Mouse (Mus musculus): ENCODE data around the gene F2. TPM values are rescaled to one million over a fixed set of nuclear protein-coding genes. Genes with fewer than 3 reads are reported as not detected.

Gene F2
- polyA plus RNA-seq, 1 experiment, result 0.57 TPM

GRCm38 (mm10) chr2:91660981-91661380, 24.8 kb upstream of the F2 start:
- no peaks in the 10 kb centered on the region for H3K27me3 ChIP-seq (ENCODE audit: control insufficient read depth, insufficient read depth, low read length, poor library complexity, severe bottlenecking)
- TF ChIP-seq CTCF (IDR thresholded peaks at IDR 0.05; ENCODE audit: low read depth, low read length) (no peak), POLR2A (IDR thresholded peaks at IDR 0.05; ENCODE audit: insufficient read depth, low read length) (no peak), EP300 (IDR thresholded peaks at IDR 0.05; ENCODE audit: insufficient read depth, low read depth, low read length) (no peak)
- no peak overlapping the region for H3K27ac ChIP-seq (ENCODE audit: insufficient read depth, low read length)
- no peak overlapping the region for H3K4me3 ChIP-seq (ENCODE audit: low read depth, low read length)
- no peaks in the 10 kb centered on the region for H3K36me3 ChIP-seq (ENCODE audit: control insufficient read depth, insufficient read depth, low read length, poor library complexity, severe bottlenecking)
- no peak overlapping the region for H3K9ac ChIP-seq (ENCODE audit: low read depth, poor library complexity, severe bottlenecking)
- no peaks in the 10 kb centered on the region for H3K9me3 ChIP-seq (replicated peaks; ENCODE audit: control insufficient read depth, insufficient read depth, low read length, poor library complexity, severe bottlenecking)
- no peaks in the 10 kb centered on the region for H3K4me1 ChIP-seq (ENCODE audit: control insufficient read depth, insufficient read depth, low read length)

GRCm38 (mm10) chr2:91659657-91660056, 23.4 kb upstream of the F2 start:
- Histone ChIP-seq H3K9me3 (replicated peaks; ENCODE audit: control insufficient read depth, insufficient read depth, low read length, poor library complexity, severe bottlenecking) (no peaks in the 10 kb centered on the region), H3K4me1 (ENCODE audit: control insufficient read depth, insufficient read depth, low read length) (no peaks in the 10 kb centered on the region), H3K4me3 (ENCODE audit: low read depth, low read length) (no peak overlapping the region), H3K36me3 (ENCODE audit: control insufficient read depth, insufficient read depth, low read length, poor library complexity, severe bottlenecking) (no peaks in the 10 kb centered on the region), H3K27me3 (ENCODE audit: control insufficient read depth, insufficient read depth, low read length, poor library complexity, severe bottlenecking) (no peaks in the 10 kb centered on the region), H3K27ac (ENCODE audit: insufficient read depth, low read length) (no peak overlapping the region), H3K9ac (ENCODE audit: low read depth, poor library complexity, severe bottlenecking) (no peak overlapping the region)
- TF ChIP-seq POLR2A (IDR thresholded peaks at IDR 0.05; ENCODE audit: insufficient read depth, low read length), result no peak
- TF ChIP-seq CTCF (IDR thresholded peaks at IDR 0.05; ENCODE audit: low read depth, low read length), result no peak
- no peak for TF ChIP-seq EP300 (IDR thresholded peaks at IDR 0.05; ENCODE audit: insufficient read depth, low read depth, low read length)

- H3K36me3 ChIP-seq (ENCODE audit: control insufficient read depth, insufficient read depth, low read length, poor library complexity, severe bottlenecking), result no peaks in the 10 kb centered on the region
- no peak overlapping the region for H3K4me3 ChIP-seq (ENCODE audit: low read depth, low read length)
- H3K27me3 ChIP-seq (ENCODE audit: control insufficient read depth, insufficient read depth, low read length, poor library complexity, severe bottlenecking), result no peaks in the 10 kb centered on the region
- no peaks in the 10 kb centered on the region for H3K9me3 ChIP-seq (replicated peaks; ENCODE audit: control insufficient read depth, insufficient read depth, low read length, poor library complexity, severe bottlenecking)
- no peak overlapping the region for H3K9ac ChIP-seq (ENCODE audit: low read depth, poor library complexity, severe bottlenecking)
- TF ChIP-seq POLR2A (IDR thresholded peaks at IDR 0.05; ENCODE audit: insufficient read depth, low read length) (no peak), CTCF (IDR thresholded peaks at IDR 0.05; ENCODE audit: low read depth, low read length) (peak; percentile 73), EP300 (IDR thresholded peaks at IDR 0.05; ENCODE audit: insufficient read depth, low read depth, low read length) (0 out of 2 replicates have a peak, but pooled peaks have one; percentile 19)
- no peaks in the 10 kb centered on the region for H3K4me1 ChIP-seq (ENCODE audit: control insufficient read depth, insufficient read depth, low read length)
- no peak overlapping the region for H3K27ac ChIP-seq (ENCODE audit: insufficient read depth, low read length)
These were observed 20.6 kb upstream of the F2 start for GRCm38 (mm10) chr2:91656774-91657173.

- Histone ChIP-seq H3K36me3 (ENCODE audit: control insufficient read depth, insufficient read depth, low read length, poor library complexity, severe bottlenecking) (no peaks in the 10 kb centered on the region), H3K4me3 (ENCODE audit: low read depth, low read length) (no peak overlapping the region), H3K27ac (ENCODE audit: insufficient read depth, low read length) (no peak overlapping the region), H3K4me1 (ENCODE audit: control insufficient read depth, insufficient read depth, low read length) (no peaks in the 10 kb centered on the region), H3K27me3 (ENCODE audit: control insufficient read depth, insufficient read depth, low read length, poor library complexity, severe bottlenecking) (no peaks in the 10 kb centered on the region), H3K9me3 (replicated peaks; ENCODE audit: control insufficient read depth, insufficient read depth, low read length, poor library complexity, severe bottlenecking) (no peaks in the 10 kb centered on the region), H3K9ac (ENCODE audit: low read depth, poor library complexity, severe bottlenecking) (no peak overlapping the region)
- TF ChIP-seq EP300 (IDR thresholded peaks at IDR 0.05; ENCODE audit: insufficient read depth, low read depth, low read length), result no peak
- TF ChIP-seq POLR2A (IDR thresholded peaks at IDR 0.05; ENCODE audit: insufficient read depth, low read length), result no peak
- no peak for TF ChIP-seq CTCF (IDR thresholded peaks at IDR 0.05; ENCODE audit: low read depth, low read length)
These were observed 19.6 kb upstream of the F2 start for GRCm38 (mm10) chr2:91655827-91656226.

- H3K27me3 ChIP-seq (ENCODE audit: control insufficient read depth, insufficient read depth, low read length, poor library complexity, severe bottlenecking), result no peaks in the 10 kb centered on the region
- TF ChIP-seq POLR2A (IDR thresholded peaks at IDR 0.05; ENCODE audit: insufficient read depth, low read length), result no peak
- H3K36me3 ChIP-seq (ENCODE audit: control insufficient read depth, insufficient read depth, low read length, poor library complexity, severe bottlenecking), result no peaks in the 10 kb centered on the region
- no peaks in the 10 kb centered on the region for H3K9me3 ChIP-seq (replicated peaks; ENCODE audit: control insufficient read depth, insufficient read depth, low read length, poor library complexity, severe bottlenecking)
- no peaks in the 10 kb centered on the region for H3K4me1 ChIP-seq (ENCODE audit: control insufficient read depth, insufficient read depth, low read length)
- H3K9ac ChIP-seq (ENCODE audit: low read depth, poor library complexity, severe bottlenecking), result no peak overlapping the region
- no peak overlapping the region for H3K4me3 ChIP-seq (ENCODE audit: low read depth, low read length)
- H3K27ac ChIP-seq (ENCODE audit: insufficient read depth, low read length), result no peak overlapping the region
These were observed 19.2 kb upstream of the F2 start for GRCm38 (mm10) chr2:91655388-91655787.

- H3K9ac ChIP-seq (ENCODE audit: low read depth, poor library complexity, severe bottlenecking), result no peak overlapping the region
- no peak for TF ChIP-seq EP300 (IDR thresholded peaks at IDR 0.05; ENCODE audit: insufficient read depth, low read depth, low read length)
- TF ChIP-seq CTCF (IDR thresholded peaks at IDR 0.05; ENCODE audit: low read depth, low read length), result no peak
- TF ChIP-seq POLR2A (IDR thresholded peaks at IDR 0.05; ENCODE audit: insufficient read depth, low read length), result no peak
- H3K36me3 ChIP-seq (ENCODE audit: control insufficient read depth, insufficient read depth, low read length, poor library complexity, severe bottlenecking), result no peaks in the 10 kb centered on the region
- H3K27ac ChIP-seq (ENCODE audit: insufficient read depth, low read length), result no peak overlapping the region
- no peaks in the 10 kb centered on the region for H3K9me3 ChIP-seq (replicated peaks; ENCODE audit: control insufficient read depth, insufficient read depth, low read length, poor library complexity, severe bottlenecking)
- no peaks in the 10 kb centered on the region for H3K4me1 ChIP-seq (ENCODE audit: control insufficient read depth, insufficient read depth, low read length)
- H3K27me3 ChIP-seq (ENCODE audit: control insufficient read depth, insufficient read depth, low read length, poor library complexity, severe bottlenecking), result no peaks in the 10 kb centered on the region
- H3K4me3 ChIP-seq (ENCODE audit: low read depth, low read length), result no peak overlapping the region
These were observed 16.6 kb upstream of the F2 start for GRCm38 (mm10) chr2:91652863-91653262.
